Mouse (Mus musculus) thymus, adult 2 months (tissue): Measurements from ENCODE around the gene Arhgef18. TPM values are rescaled to one million over a fixed set of nuclear protein-coding genes. Genes with fewer than 3 reads are reported as not detected.

ENCODE experiments used
- DNase-seq: peaks from one replicate; pipeline ENCODE4 v3.0.0; 2021
- H3K27ac ChIP-seq: fragments of 200-500 bp; 2 replicates; pipeline ENCODE4 v1.5.1; 2012; ENCODE audit warnings: low read length, control low read depth; ENCODE audit not compliant: control insufficient read depth, insufficient read depth
- H3K27me3 ChIP-seq: fragments of 200-500 bp; 2 replicates; pipeline ENCODE4 v1.6.1; 2012; ENCODE audit warnings: mild to moderate bottlenecking, low read length, moderate library complexity, mixed read lengths; ENCODE audit not compliant: control insufficient read depth, insufficient read depth
- H3K36me3 ChIP-seq: fragments of 200-500 bp; 2 replicates; pipeline ENCODE4 v1.6.1; 2012; ENCODE audit warnings: mild to moderate bottlenecking, low read length, moderate library complexity; ENCODE audit not compliant: control insufficient read depth, insufficient read depth
- H3K4me1 ChIP-seq: fragments of 200-500 bp; replicated peaks from 2 replicates; pipeline ENCODE4 v1.6.1; 2012; ENCODE audit warnings: low read length; ENCODE audit not compliant: control insufficient read depth, insufficient read depth
- H3K4me3 ChIP-seq: fragments of 200-500 bp; 2 replicates; pipeline ENCODE4 v1.5.1; 2012; ENCODE audit warnings: mild to moderate bottlenecking, low read length, control low read depth, moderate library complexity; ENCODE audit not compliant: control insufficient read depth, insufficient read depth
- CTCF ChIP-seq: fragments of 200-500 bp; IDR thresholded peaks from 2 replicates; pipeline ENCODE4 v1.5.1; 2012; ENCODE audit warnings: mild to moderate bottlenecking, control low read depth, low read length, moderate library complexity, borderline replicate concordance; ENCODE audit not compliant: control insufficient read depth, poor library complexity, insufficient read depth; ENCODE audit errors: extremely low read depth
- POLR2A ChIP-seq: fragments of 200-500 bp; IDR thresholded peaks from 2 replicates; pipeline ENCODE4 v1.6.1; 2012; ENCODE audit warnings: mild to moderate bottlenecking, low read length, control low read depth, moderate library complexity; ENCODE audit not compliant: control insufficient read depth, poor library complexity, insufficient read depth; ENCODE audit errors: extremely low read depth
- WGBS: fragments of 180-500 bp; shearing (Covaris S2); methylation state at CpG from one replicate; pipeline ENCODE4 v1.1.7; 2018; 5-methylcytosine and 5-hydroxymethylcytosine counted together
- polyA plus RNA-seq: library from polyadenylated mRNA; depleted of rRNA; stranded (reverse); fragments of >200 nt; gene quantifications from 2 replicates; pipeline ENCODE4 v1.2.3, GENCODE M21; 2012

The Arhgef18 gene
- polyA plus RNA-seq, 1 experiment = 122 TPM

GRCm38 (mm10) chr8:3392293-3392692, 513 bp upstream of the Arhgef18 start:
- Histone ChIP-seq H3K4me1 (no peaks in the 10 kb centered on the region), H3K27ac (no peak overlapping the region), H3K4me3 (no peak overlapping the region), H3K27me3 (no peaks in the 10 kb centered on the region), H3K36me3 (peaks cover 76% of the 10 kb centered on the region)
- TF ChIP-seq POLR2A (no peak), CTCF (no peak)
- WGBS = 91% methylated on average over 4 of the region's 4 CpGs
- no peak for DNase-seq

- Histone ChIP-seq H3K4me3 (no peak overlapping the region), H3K4me1 (no peaks in the 10 kb centered on the region), H3K36me3 (peaks cover 71% of the 10 kb centered on the region), H3K27me3 (no peaks in the 10 kb centered on the region), H3K27ac (no peak overlapping the region)
- DNase-seq = no peak
- TF ChIP-seq POLR2A (no peak), CTCF (no peak)
- 93% methylated on average over 6 of the region's 6 CpGs for WGBS
Measured at GRCm38 (mm10) chr8:3394600-3394999, 1.8 kb downstream of the Arhgef18 start.

- no peak overlapping the region for H3K27ac ChIP-seq
- no peak for DNase-seq
- H3K36me3 ChIP-seq = peaks cover 73% of the 10 kb centered on the region
- WGBS = 89% methylated on average over 4 of the region's 4 CpGs
- TF ChIP-seq POLR2A (no peak), CTCF (no peak)
- no peaks in the 10 kb centered on the region for H3K27me3 ChIP-seq
- no peaks in the 10 kb centered on the region for H3K4me1 ChIP-seq
- H3K4me3 ChIP-seq = no peak overlapping the region
Measured at GRCm38 (mm10) chr8:3395246-3395645, 2.4 kb downstream of the Arhgef18 start.

- peaks cover 59% of the 10 kb centered on the region for H3K36me3 ChIP-seq
- H3K27ac ChIP-seq = no peak overlapping the region
- no peaks in the 10 kb centered on the region for H3K4me1 ChIP-seq
- TF ChIP-seq POLR2A = no peak
- TF ChIP-seq CTCF = no peak
- WGBS = over 99% methylated on average over 3 of the region's 3 CpGs
- no peak for DNase-seq
- H3K4me3 ChIP-seq = no peak overlapping the region
- no peaks in the 10 kb centered on the region for H3K27me3 ChIP-seq
Measured at GRCm38 (mm10) chr8:3397597-3397996, 4.8 kb downstream of the Arhgef18 start.

GRCm38 (mm10) chr8:3400509-3400908, 7.7 kb downstream of the Arhgef18 start:
- no peaks in the 10 kb centered on the region for H3K27me3 ChIP-seq
- no peaks in the 10 kb centered on the region for H3K4me1 ChIP-seq
- no peak for TF ChIP-seq CTCF
- TF ChIP-seq POLR2A = no peak
- H3K4me3 ChIP-seq = no peak overlapping the region
- peaks cover 44% of the 10 kb centered on the region for H3K36me3 ChIP-seq
- H3K27ac ChIP-seq = no peak overlapping the region
- no peak for DNase-seq
- WGBS = 92% methylated on average over 2 of the region's 2 CpGs

GRCm38 (mm10) chr8:3407417-3407816, 14.6 kb downstream of the Arhgef18 start:
- H3K4me3 ChIP-seq = no peak overlapping the region
- H3K4me1 ChIP-seq = no peaks in the 10 kb centered on the region
- 97% methylated on average over 3 of the region's 3 CpGs for WGBS
- H3K36me3 ChIP-seq = peaks cover 32% of the 10 kb centered on the region
- no peak overlapping the region for H3K27ac ChIP-seq
- no peak for TF ChIP-seq POLR2A
- TF ChIP-seq CTCF = no peak
- H3K27me3 ChIP-seq = no peaks in the 10 kb centered on the region
- no peak for DNase-seq

GRCm38 (mm10) chr8:3411085-3411484, 18.3 kb downstream of the Arhgef18 start:
- 89% methylated on average over 2 of the region's 2 CpGs for WGBS
- Histone ChIP-seq H3K27me3 (no peaks in the 10 kb centered on the region), H3K27ac (no peak overlapping the region), H3K4me1 (no peaks in the 10 kb centered on the region), H3K4me3 (no peak overlapping the region), H3K36me3 (peaks cover 49% of the 10 kb centered on the region)
- DNase-seq = no peak
- TF ChIP-seq CTCF = no peak
- no peak for TF ChIP-seq POLR2A
